Mouse (Mus musculus) hindbrain, embryonic 11.5 days (tissue): Measurements from ENCODE around the gene Csnk1g2. TPM values are rescaled to one million over a fixed set of nuclear protein-coding genes. Genes with fewer than 3 reads are reported as not detected.

Experiments
- ATAC-seq: fragments of 200-750 bp; cut with Nextera tagmentation; 2 replicates; pipeline ENCODE4 v1.8.0; 2017; ENCODE audit warnings: mild to moderate bottlenecking, moderate TSS enrichment, moderate library complexity; ENCODE audit not compliant: low FRiP score
- DNase-seq: peaks from one replicate; pipeline ENCODE4 v3.0.0-alpha.2; 2015; ENCODE audit warnings: low spot score
- H3K27ac ChIP-seq: fragments of 300-500 bp; sonication (generic); 2 replicates; pipeline ENCODE4 v1.5.1; 2014; ENCODE audit warnings: mild to moderate bottlenecking, low read depth, low read length
- H3K27me3 ChIP-seq: fragments of 300-500 bp; sonication (generic); 2 replicates; pipeline ENCODE4 v1.6.1; 2014; ENCODE audit warnings: mild to moderate bottlenecking, low read length, moderate library complexity, mixed read lengths; ENCODE audit not compliant: control insufficient read depth, insufficient read depth
- H3K36me3 ChIP-seq: fragments of 300-500 bp; sonication (generic); 2 replicates; pipeline ENCODE4 v1.6.1; 2014; ENCODE audit warnings: mild to moderate bottlenecking, low read length, moderate library complexity, mixed read lengths; ENCODE audit not compliant: control insufficient read depth, insufficient read depth
- H3K4me1 ChIP-seq: fragments of 300-500 bp; sonication (generic); replicated peaks from 2 replicates; pipeline ENCODE4 v1.6.1; 2014; ENCODE audit warnings: low read length, mixed read lengths; ENCODE audit not compliant: control insufficient read depth, insufficient read depth
- H3K4me2 ChIP-seq: fragments of 300-500 bp; sonication (generic); replicated peaks from 2 replicates; pipeline ENCODE4 v1.6.1; 2014; ENCODE audit warnings: mild to moderate bottlenecking, low read depth, low read length
- H3K4me3 ChIP-seq: fragments of 300-500 bp; sonication (generic); 2 replicates; pipeline ENCODE4 v1.5.1; 2014; ENCODE audit warnings: low read depth, low read length
- H3K9ac ChIP-seq: fragments of 300-500 bp; sonication (generic); 2 replicates; pipeline ENCODE4 v1.6.1; 2014; ENCODE audit warnings: low read depth, low read length
- H3K9me3 ChIP-seq: fragments of 300-500 bp; sonication (generic); 2 replicates; pipeline ENCODE4 v1.6.1; 2016; ENCODE audit warnings: low read length; ENCODE audit not compliant: control insufficient read depth
- WGBS: fragments of 180-500 bp; shearing (Covaris S2); extraction: QIAGEN DNeasy Blood & Tissue Kit; methylation state at CpG from one replicate; pipeline ENCODE4 v1.1.7; 2014; 5-methylcytosine and 5-hydroxymethylcytosine counted together
- polyA plus RNA-seq: library from polyadenylated mRNA; unstranded; fragments of >200 nt; fragmentation: Nextera tagmentation; extraction: Ambion mirVana; gene quantifications from 2 replicates; pipeline ENCODE4 v1.2.1, GENCODE M21; 2014

The Csnk1g2 gene
- polyA plus RNA-seq, 1 experiment from 2014 or later: 71.1 TPM

DNA sequence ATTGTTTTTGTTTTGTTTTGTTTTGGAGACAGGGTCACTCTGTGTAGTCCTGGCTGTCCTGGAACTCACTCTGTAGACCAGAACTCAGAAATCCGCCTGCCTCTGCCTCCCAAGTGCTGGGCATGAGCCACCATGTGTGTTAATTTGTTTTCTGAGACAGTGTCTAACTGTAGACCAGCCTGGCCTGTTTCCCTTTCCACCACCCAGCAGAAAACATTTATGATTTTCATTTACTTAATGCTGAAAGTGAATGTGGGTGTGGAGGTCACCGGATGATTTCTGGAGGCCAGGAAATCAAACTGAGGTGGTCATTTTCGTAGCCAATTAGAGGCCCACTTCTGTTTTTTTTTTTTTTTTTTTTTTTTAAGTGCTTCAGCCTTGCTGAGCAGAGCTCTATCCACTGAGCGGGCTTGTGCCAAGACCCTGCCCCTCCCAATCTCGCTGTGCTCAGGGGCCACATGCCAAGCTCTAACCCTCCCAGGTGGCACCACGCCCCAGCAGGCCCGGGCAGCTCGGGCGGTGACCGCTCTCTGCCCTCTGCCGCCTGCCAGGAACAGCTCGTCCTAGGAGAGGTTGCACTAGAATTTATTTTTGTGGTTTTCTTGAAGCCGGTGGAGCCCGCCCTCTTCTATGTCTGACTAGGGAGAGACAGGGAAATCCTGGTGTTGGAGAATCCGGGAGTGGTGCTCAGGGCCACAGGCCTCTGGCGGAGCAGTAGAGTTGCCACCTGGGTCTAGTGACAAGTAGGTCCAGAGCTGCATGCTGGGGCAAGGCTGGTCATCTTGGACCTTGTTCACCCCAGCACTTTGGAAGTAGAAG lies 41.8 kb downstream of the Csnk1g2 start:
- Histone ChIP-seq H3K27me3 (no peaks in the 10 kb centered on the region), H3K4me2 (no peak overlapping the region), H3K4me1 (no peaks in the 10 kb centered on the region), H3K9me3 (no peaks in the 10 kb centered on the region), H3K27ac (0 out of 2 replicates have a peak overlapping the region, but pooled peaks have one; percentile 14), H3K4me3 (no peak overlapping the region), H3K9ac (no peak overlapping the region), H3K36me3 (peaks cover 13% of the 10 kb centered on the region; the same call in 1 of the 2 replicates)
- WGBS: 47% methylated on average over 16 of the region's 16 CpGs
- DNase-seq (no peak), ATAC-seq (no peak)

GRCm38 (mm10) chr10:80665016-80665380 lies 42.4 kb downstream of the Csnk1g2 start:
- ATAC-seq (no peak), DNase-seq (no peak)
- H3K4me2 ChIP-seq: no peak overlapping the region
- WGBS: 21% methylated on average over 10 of the region's 10 CpGs
- no peak overlapping the region for H3K9ac ChIP-seq
- no peaks in the 10 kb centered on the region for H3K9me3 ChIP-seq
- H3K27me3 ChIP-seq: no peaks in the 10 kb centered on the region
- no peaks in the 10 kb centered on the region for H3K4me1 ChIP-seq
- H3K27ac ChIP-seq: no peak overlapping the region
- H3K36me3 ChIP-seq: peaks cover 18% of the 10 kb centered on the region; the same call in 1 of the 2 replicates
- H3K4me3 ChIP-seq: no peak overlapping the region

- no peak; the same call in 1 of the 2 replicates for ATAC-seq
- no peaks in the 10 kb centered on the region for H3K27me3 ChIP-seq
Observed at GRCm38 (mm10) chr10:80665459-80665858, 42.8 kb downstream of the Csnk1g2 start.

DNA sequence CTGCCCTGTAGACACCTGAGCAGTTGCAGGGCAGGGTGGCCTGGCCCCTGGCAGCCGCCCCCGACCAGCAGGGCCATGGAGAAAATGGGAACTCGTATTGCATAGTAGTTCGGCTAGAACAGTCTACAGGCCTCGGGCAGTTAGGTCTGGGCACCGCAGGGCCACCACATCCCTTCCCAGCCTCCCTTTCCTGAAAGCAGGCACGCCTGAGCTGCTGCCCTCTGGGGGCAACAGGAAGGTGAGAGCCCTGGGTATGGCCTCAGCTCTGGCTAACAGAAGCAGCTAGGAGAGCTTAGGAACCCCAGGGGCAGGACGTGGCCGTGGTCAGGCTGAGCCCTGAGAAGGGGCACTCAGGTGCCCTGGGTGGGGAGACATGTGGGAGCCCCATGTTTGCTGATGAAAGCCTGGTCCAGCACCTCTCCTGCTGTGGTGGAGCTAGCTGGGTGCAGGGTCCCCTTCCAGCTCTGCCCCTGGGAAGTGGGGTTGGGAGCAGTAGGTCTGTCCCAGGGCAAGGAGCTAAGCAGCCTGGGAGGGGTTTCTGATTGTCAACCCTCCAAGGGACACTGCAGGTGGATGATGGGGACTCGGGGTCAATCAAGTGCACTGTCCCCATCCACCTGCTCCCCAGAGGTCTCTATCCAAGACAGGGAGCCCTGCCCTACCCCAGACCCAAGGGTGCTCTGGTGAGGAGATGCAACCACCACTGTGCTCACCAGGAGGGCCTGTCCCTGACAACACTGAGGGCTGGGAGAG lies 43.5 kb downstream of the Csnk1g2 start:
- Histone ChIP-seq H3K36me3 (peaks cover 21% of the 10 kb centered on the region; the same call in 1 of the 2 replicates), H3K9me3 (no peaks in the 10 kb centered on the region), H3K4me2 (no peak overlapping the region), H3K4me1 (no peaks in the 10 kb centered on the region), H3K4me3 (no peak overlapping the region), H3K9ac (no peak overlapping the region), H3K27ac (no peak overlapping the region), H3K27me3 (no peaks in the 10 kb centered on the region)
- DNase-seq (no peak), ATAC-seq (no peak)
- 77% methylated on average over 10 of the region's 10 CpGs for WGBS

More at GRCm38 (mm10) chr10:80665459-80665858, 42.8 kb downstream of the Csnk1g2 start:
- Histone ChIP-seq H3K4me3 (no peak overlapping the region), H3K9ac (no peak overlapping the region), H3K9me3 (no peaks in the 10 kb centered on the region), H3K27ac (no peak overlapping the region), H3K36me3 (peaks cover 21% of the 10 kb centered on the region; the same call in 1 of the 2 replicates), H3K4me1 (no peaks in the 10 kb centered on the region), H3K4me2 (no peak overlapping the region)
- DNase-seq: no peak
- 73% methylated on average over 4 of the region's 4 CpGs for WGBS

- H3K4me2 ChIP-seq: no peak overlapping the region
- no peak overlapping the region for H3K4me3 ChIP-seq
- no peak for DNase-seq
- H3K4me1 ChIP-seq: no peaks in the 10 kb centered on the region; the same call in 1 of the 2 replicates
- no peaks in the 10 kb centered on the region for H3K27me3 ChIP-seq
- H3K27ac ChIP-seq: no peak overlapping the region
- ATAC-seq: no peak
- H3K36me3 ChIP-seq: peaks cover 21% of the 10 kb centered on the region; the same call in 1 of the 2 replicates
- H3K9me3 ChIP-seq: no peaks in the 10 kb centered on the region
- WGBS: 80% methylated on average over 19 of the region's 19 CpGs
- H3K9ac ChIP-seq: no peak overlapping the region
Observed at GRCm38 (mm10) chr10:80666837-80667412, 44.3 kb downstream of the Csnk1g2 start.

- DNase-seq (no peak), ATAC-seq (no peak)
- no peak overlapping the region for H3K9ac ChIP-seq
- WGBS: 90% methylated on average over 11 of the region's 11 CpGs
- no peak overlapping the region for H3K4me3 ChIP-seq
- peaks cover 21% of the 10 kb centered on the region; the same call in 1 of the 2 replicates for H3K36me3 ChIP-seq
- H3K27me3 ChIP-seq: no peaks in the 10 kb centered on the region
- no peaks in the 10 kb centered on the region for H3K9me3 ChIP-seq
- H3K27ac ChIP-seq: no peak overlapping the region
- no peak overlapping the region for H3K4me2 ChIP-seq
- H3K4me1 ChIP-seq: peaks cover 3% of the 10 kb centered on the region; the same call in 1 of the 2 replicates
Observed at GRCm38 (mm10) chr10:80668614-80669013, 46.0 kb downstream of the Csnk1g2 start.

GRCm38 (mm10) chr10:80669018-80669417 lies 46.4 kb downstream of the Csnk1g2 start:
- Histone ChIP-seq H3K4me1 (peaks cover 6% of the 10 kb centered on the region), H3K27me3 (no peaks in the 10 kb centered on the region), H3K27ac (no peak overlapping the region), H3K4me3 (no peak overlapping the region), H3K9ac (no peak overlapping the region), H3K9me3 (no peaks in the 10 kb centered on the region), H3K4me2 (no peak overlapping the region), H3K36me3 (peaks cover 21% of the 10 kb centered on the region; the same call in 1 of the 2 replicates)
- 87% methylated on average over 12 of the region's 12 CpGs for WGBS
- DNase-seq (no peak), ATAC-seq (no peak)

DNA sequence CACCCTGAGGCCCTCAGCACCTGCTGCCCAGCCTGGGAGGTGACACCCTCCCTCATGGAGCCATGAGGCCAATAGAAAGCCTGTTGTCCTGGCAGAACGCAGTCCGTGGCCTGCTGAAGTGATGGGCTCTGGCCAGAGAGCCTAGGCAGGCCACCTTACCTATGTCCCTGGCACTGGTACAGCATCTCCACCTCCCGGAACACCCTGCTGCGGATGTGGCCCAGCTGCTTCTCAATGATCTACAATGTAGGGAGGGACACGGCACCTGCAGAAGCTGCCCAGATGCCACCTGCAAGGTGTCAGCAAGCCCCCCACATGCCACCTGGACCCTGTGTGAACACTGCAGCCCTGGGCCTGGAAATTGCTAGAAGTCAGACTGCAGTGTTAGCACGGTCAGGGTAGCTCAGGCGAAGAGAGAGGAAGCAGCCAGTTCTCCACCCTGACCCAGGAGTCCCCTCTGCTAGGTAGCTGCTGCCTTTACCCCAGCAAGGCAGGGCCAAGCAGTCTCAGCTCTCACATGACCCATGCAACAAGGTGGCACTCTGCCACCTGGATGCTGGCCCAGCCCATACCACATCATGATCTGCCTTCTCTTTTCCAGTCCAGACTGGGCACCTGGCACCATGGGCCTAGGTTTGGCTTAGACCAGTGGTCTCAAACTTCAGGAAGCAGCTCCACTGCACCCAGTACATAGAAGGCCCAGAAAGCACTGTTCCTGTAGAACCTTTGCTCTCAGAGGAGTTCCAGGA lies 47.3 kb downstream of the Csnk1g2 start:
- Histone ChIP-seq H3K9me3 (no peaks in the 10 kb centered on the region), H3K4me2 (no peak overlapping the region), H3K27me3 (no peaks in the 10 kb centered on the region), H3K4me3 (no peak overlapping the region), H3K27ac (no peak overlapping the region), H3K4me1 (peaks cover 15% of the 10 kb centered on the region), H3K36me3 (peaks cover 21% of the 10 kb centered on the region; the same call in 1 of the 2 replicates), H3K9ac (no peak overlapping the region)
- no peak for ATAC-seq
- DNase-seq: no peak
- WGBS: 95% methylated on average over 7 of the region's 7 CpGs
